Mouse (Mus musculus) stomach, postnatal 0 days (tissue): ENCODE measurements at regions not wholly inside any gene's neighbourhood (a gene's known extent, or its start where the extent isn't known, plus 50 kb on each side); places are given as distances from the start of the nearest gene placed in this dataset.

Experiments
- ATAC-seq: fragments of 200-750 bp; cut with Nextera tagmentation; 2 replicates; pipeline ENCODE4 v1.8.0; 2017; ENCODE audit not compliant: low FRiP score, low TSS enrichment
- DNase-seq: peaks from one replicate; pipeline ENCODE4 v3.0.0-alpha.2; 2016; ENCODE audit warnings: low spot score
- H3K27ac ChIP-seq: fragments of 300-500 bp; sonication (generic); replicated peaks from 2 replicates; pipeline ENCODE4 v1.5.1; 2014; ENCODE audit warnings: mild to moderate bottlenecking, control low read depth
- H3K27me3 ChIP-seq: fragments of 300-500 bp; sonication (generic); 2 replicates; pipeline ENCODE4 v1.6.1; 2014; ENCODE audit warnings: low read length; ENCODE audit not compliant: control insufficient read depth, insufficient read depth
- H3K36me3 ChIP-seq: fragments of 300-500 bp; sonication (generic); 2 replicates; pipeline ENCODE4 v1.6.1; 2014; ENCODE audit warnings: low read length, mixed read lengths; ENCODE audit not compliant: control insufficient read depth, insufficient read depth
- H3K4me1 ChIP-seq: fragments of 300-500 bp; sonication (generic); replicated peaks from 2 replicates; pipeline ENCODE4 v1.6.1; 2014; ENCODE audit warnings: antibody characterized with exemption; ENCODE audit not compliant: control insufficient read depth, insufficient read depth
- H3K4me2 ChIP-seq: fragments of 300-500 bp; sonication (generic); replicated peaks from 2 replicates; pipeline ENCODE4 v1.6.1; 2014; ENCODE audit warnings: low read depth, mild to moderate bottlenecking, control low read depth, moderate library complexity
- H3K4me3 ChIP-seq: fragments of 300-500 bp; sonication (generic); 2 replicates; pipeline ENCODE4 v1.5.1; 2014; ENCODE audit warnings: low read depth, low read length, control low read depth
- H3K9ac ChIP-seq: fragments of 300-500 bp; sonication (generic); 2 replicates; pipeline ENCODE4 v1.6.1; 2014; ENCODE audit warnings: mild to moderate bottlenecking, low read length, control low read depth, mixed read lengths
- H3K9me3 ChIP-seq: fragments of 300-500 bp; sonication (generic); 2 replicates; pipeline ENCODE4 v1.6.1; 2016; ENCODE audit warnings: low read length; ENCODE audit not compliant: control insufficient read depth
- CTCF ChIP-seq: IDR thresholded peaks from 2 replicates; pipeline ENCODE4 v1.5.1; 2016; ENCODE audit warnings: antibody characterized with exemption, low read depth, mild to moderate bottlenecking, moderate library complexity
- EP300 ChIP-seq: optimal IDR thresholded peaks from 2 replicates; pipeline ENCODE3; 2016; ENCODE audit warnings: antibody characterized with exemption
- WGBS: fragments of 180-500 bp; shearing (Covaris S2); extraction: QIAGEN DNeasy Blood & Tissue Kit; methylation state at CpG from one replicate; pipeline ENCODE4 v1.1.7; 2014; 5-methylcytosine and 5-hydroxymethylcytosine counted together

GRCm38 (mm10) chr15:86773041-86773440 is 558.8 kb downstream of the Tbc1d22a start:
- Histone ChIP-seq H3K36me3 (no peaks in the 10 kb centered on the region), H3K9me3 (no peaks in the 10 kb centered on the region), H3K27me3 (no peaks in the 10 kb centered on the region), H3K4me3 (no peak overlapping the region), H3K4me2 (no peak overlapping the region), H3K27ac (no peak overlapping the region), H3K4me1 (no peaks in the 10 kb centered on the region), H3K9ac (no peak overlapping the region)
- 38% methylated on average over 7 of the region's 7 CpGs for WGBS
- ATAC-seq = no peak
- DNase-seq = no peak
- no peak for TF ChIP-seq EP300
- TF ChIP-seq CTCF = no peak

DNA sequence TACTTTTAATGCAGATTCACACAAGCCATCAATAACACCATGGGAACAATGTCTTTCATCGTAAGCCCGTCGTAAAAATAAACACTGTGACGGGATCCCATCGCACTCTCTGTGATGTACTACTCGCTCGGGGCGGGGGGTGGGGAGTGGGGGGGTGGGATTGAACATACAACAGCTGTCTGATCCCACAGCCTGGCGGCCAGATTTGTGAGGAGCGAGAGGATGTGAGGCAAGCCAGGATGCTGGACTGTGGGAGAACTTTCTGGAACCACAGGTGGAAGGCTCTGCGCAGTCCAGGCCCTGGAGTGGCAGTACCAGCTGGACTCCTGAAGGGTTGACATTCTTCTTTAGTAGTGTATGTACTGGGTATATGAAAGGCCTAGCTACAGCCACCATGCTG is 563.7 kb downstream of the Tbc1d22a start:
- DNase-seq = no peak
- TF ChIP-seq CTCF (no peak), EP300 (no peak)
- WGBS = 42% methylated on average over 11 of the region's 11 CpGs
- Histone ChIP-seq H3K4me1 (no peaks in the 10 kb centered on the region), H3K4me2 (no peak overlapping the region), H3K9me3 (no peaks in the 10 kb centered on the region), H3K27me3 (no peaks in the 10 kb centered on the region), H3K27ac (no peak overlapping the region), H3K36me3 (no peaks in the 10 kb centered on the region), H3K9ac (no peak overlapping the region), H3K4me3 (no peak overlapping the region)
- ATAC-seq = no peak; the same call in 1 of the 2 replicates

DNA sequence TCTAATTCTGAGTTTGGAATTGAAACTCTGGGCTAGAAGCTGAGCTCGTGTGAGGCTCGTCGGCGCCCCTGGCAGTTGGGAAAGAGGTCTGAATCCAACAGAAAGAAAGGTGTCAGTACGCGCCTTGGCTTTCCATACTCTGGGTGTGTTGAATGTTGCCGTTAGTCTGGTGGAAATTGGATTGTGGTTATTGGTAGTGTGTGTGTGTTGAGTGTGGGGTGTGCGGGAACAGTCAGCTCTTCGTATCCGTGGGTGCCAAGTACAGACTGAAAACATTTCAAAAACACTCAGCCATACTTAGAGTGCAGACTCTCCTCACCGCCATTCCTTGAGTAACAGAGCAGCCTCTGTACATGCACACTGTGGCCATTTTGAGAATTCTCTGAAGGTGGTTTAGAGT is 566.9 kb downstream of the Tbc1d22a start:
- no peak for ATAC-seq
- Histone ChIP-seq H3K4me2 (no peak overlapping the region), H3K9ac (no peak overlapping the region), H3K4me1 (no peaks in the 10 kb centered on the region), H3K4me3 (no peak overlapping the region), H3K27me3 (no peaks in the 10 kb centered on the region), H3K9me3 (no peaks in the 10 kb centered on the region), H3K36me3 (no peaks in the 10 kb centered on the region), H3K27ac (no peak overlapping the region)
- TF ChIP-seq EP300 (no peak), CTCF (no peak)
- 85% methylated on average over 11 of the region's 11 CpGs for WGBS
- DNase-seq = no peak

DNA sequence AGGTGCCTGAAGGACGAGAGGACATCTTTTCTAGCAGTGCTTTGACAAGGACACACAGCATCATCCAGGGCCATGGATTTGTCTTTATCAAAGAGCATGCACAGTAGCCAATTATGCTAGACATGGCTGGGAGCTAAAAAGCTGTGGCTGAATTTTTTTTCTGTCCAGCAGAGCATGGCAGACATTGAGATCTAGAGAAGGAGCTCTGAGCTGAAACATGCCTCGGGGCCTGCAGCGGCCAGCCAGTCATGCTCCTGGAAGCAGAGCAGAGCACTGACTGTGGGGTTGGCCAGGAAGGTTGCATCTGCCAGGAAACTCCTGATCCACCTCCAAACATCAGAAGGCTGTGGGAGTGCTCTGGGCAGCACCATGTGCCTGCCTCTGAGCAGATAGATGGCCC is 580.5 kb downstream of the Tbc1d22a start:
- no peak overlapping the region for H3K9ac ChIP-seq
- no peak overlapping the region for H3K27ac ChIP-seq
- DNase-seq (no peak), ATAC-seq (no peak)
- WGBS = 71% methylated on average over 3 of the region's 3 CpGs
- H3K27me3 ChIP-seq = no peaks in the 10 kb centered on the region
- no peak for TF ChIP-seq EP300
- no peak for TF ChIP-seq CTCF
- no peaks in the 10 kb centered on the region for H3K4me1 ChIP-seq
- H3K4me2 ChIP-seq = no peak overlapping the region
- no peaks in the 10 kb centered on the region for H3K36me3 ChIP-seq
- no peaks in the 10 kb centered on the region for H3K9me3 ChIP-seq
- no peak overlapping the region for H3K4me3 ChIP-seq

DNA sequence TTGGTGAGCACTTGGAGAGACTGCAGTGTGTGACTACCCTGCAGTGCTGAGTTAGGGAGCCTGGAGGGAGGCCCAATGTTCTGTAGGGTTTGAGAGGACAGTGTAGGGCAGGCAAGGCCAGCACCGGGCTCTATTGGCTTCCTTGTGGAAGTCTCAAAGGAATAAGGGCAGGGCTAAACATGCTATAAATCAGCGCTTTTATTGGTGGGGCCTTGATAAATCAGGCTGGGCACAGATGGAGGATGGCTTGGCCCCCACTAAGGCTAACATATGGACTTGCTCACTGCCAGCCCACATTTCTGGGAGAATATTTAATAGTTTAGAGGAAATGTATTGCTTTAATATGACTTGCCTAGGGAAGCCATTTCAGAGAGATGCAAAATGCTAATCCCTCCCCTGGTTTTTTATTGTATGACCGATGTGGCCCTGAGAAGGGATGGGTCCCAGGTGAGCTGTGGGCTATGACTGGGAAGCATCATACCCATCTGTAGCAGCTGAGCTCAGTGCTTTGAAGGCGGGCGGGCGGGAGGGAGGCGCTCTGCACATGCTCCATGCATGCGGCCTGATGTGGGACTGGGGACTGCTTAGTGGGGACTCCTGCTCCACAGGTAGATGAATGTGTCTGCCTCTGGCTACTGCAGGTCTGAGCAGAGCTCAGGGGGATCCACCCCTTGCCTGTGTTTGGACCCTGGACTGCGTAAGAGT is 584.4 kb downstream of the Tbc1d22a start:
- no peaks in the 10 kb centered on the region for H3K4me1 ChIP-seq
- no peaks in the 10 kb centered on the region for H3K36me3 ChIP-seq
- H3K4me2 ChIP-seq = no peak overlapping the region
- WGBS = 87% methylated on average over 9 of the region's 9 CpGs
- H3K9me3 ChIP-seq = no peaks in the 10 kb centered on the region
- no peak overlapping the region for H3K27ac ChIP-seq
- H3K27me3 ChIP-seq = no peaks in the 10 kb centered on the region
- H3K9ac ChIP-seq = no peak overlapping the region
- ATAC-seq (no peak), DNase-seq (no peak)
- H3K4me3 ChIP-seq = no peak overlapping the region
- TF ChIP-seq CTCF (no peak), EP300 (no peak)

GRCm38 (mm10) chr15:86807296-86808080 is 593.2 kb downstream of the Tbc1d22a start:
- ATAC-seq (no peak), DNase-seq (no peak)
- 65% methylated on average over 13 of the region's 13 CpGs for WGBS
- H3K9ac ChIP-seq = no peak overlapping the region
- H3K4me3 ChIP-seq = no peak overlapping the region
- H3K4me1 ChIP-seq = no peaks in the 10 kb centered on the region
- H3K4me2 ChIP-seq = no peak overlapping the region
- no peak for TF ChIP-seq EP300
- TF ChIP-seq CTCF = no peak
- H3K9me3 ChIP-seq = no peaks in the 10 kb centered on the region
- H3K36me3 ChIP-seq = no peaks in the 10 kb centered on the region
- H3K27me3 ChIP-seq = no peaks in the 10 kb centered on the region
- no peak overlapping the region for H3K27ac ChIP-seq
